Mouse (Mus musculus): ENCODE data around the gene Abr. TPM values are rescaled to one million over a fixed set of nuclear protein-coding genes. Genes with fewer than 3 reads are reported as not detected.
A peak's percentile ranks its signal among the peaks of the same experiment; 100 is the strongest.

Abr gene
- polyA plus RNA-seq, 1 experiment from 2014 or later, result 42.7 TPM

- Histone ChIP-seq H3K9ac (replicated peaks; ENCODE audit: low read depth, low read length) (no peak overlapping the region), H3K27me3 (ENCODE audit: control insufficient read depth, insufficient read depth, low read length) (no peaks in the 10 kb centered on the region), H3K4me1 (ENCODE audit: control insufficient read depth, insufficient read depth, low read length) (peaks cover 27% of the 10 kb centered on the region), H3K9me3 (ENCODE audit: control insufficient read depth, low read depth, low read length) (no peaks in the 10 kb centered on the region), H3K27ac (ENCODE audit: low read length) (0 out of 2 replicates have a peak overlapping the region, but pooled peaks have one; percentile 52), H3K36me3 (ENCODE audit: control insufficient read depth, insufficient read depth, low read length) (peaks cover 8% of the 10 kb centered on the region), H3K4me3 (ENCODE audit: low read depth, low read length) (no peak overlapping the region), H3K4me2 (replicated peaks; ENCODE audit: low read depth, low read length) (no peak overlapping the region)
- no peak for ATAC-seq (ENCODE audit: insufficient number of reproducible peaks, insufficient read depth, low FRiP score, low read depth)
- 75% methylated on average over 6 of the region's 6 CpGs for WGBS
These were observed 192.0 kb downstream of the Abr start for GRCm38 (mm10) chr11:76429966-76430631.

GRCm38 (mm10) chr11:76429556-76429955 is 192.6 kb downstream of the Abr start:
- Histone ChIP-seq H3K27ac (ENCODE audit: low read length) (0 out of 2 replicates have a peak overlapping the region, but pooled peaks have one; percentile 52), H3K36me3 (ENCODE audit: control insufficient read depth, insufficient read depth, low read length) (peaks cover 14% of the 10 kb centered on the region), H3K4me2 (replicated peaks; ENCODE audit: low read depth, low read length) (no peak overlapping the region), H3K4me3 (ENCODE audit: low read depth, low read length) (no peak overlapping the region), H3K27me3 (ENCODE audit: control insufficient read depth, insufficient read depth, low read length) (no peaks in the 10 kb centered on the region), H3K9ac (replicated peaks; ENCODE audit: low read depth, low read length) (no peak overlapping the region), H3K4me1 (ENCODE audit: control insufficient read depth, insufficient read depth, low read length) (peaks cover 24% of the 10 kb centered on the region), H3K9me3 (ENCODE audit: control insufficient read depth, low read depth, low read length) (no peaks in the 10 kb centered on the region)
- ATAC-seq (ENCODE audit: insufficient number of reproducible peaks, insufficient read depth, low FRiP score, low read depth), result no peak
- 56% methylated on average over 7 of the region's 7 CpGs for WGBS

- Histone ChIP-seq H3K36me3 (ENCODE audit: control insufficient read depth, insufficient read depth, low read length) (peaks cover 15% of the 10 kb centered on the region), H3K4me2 (replicated peaks; ENCODE audit: low read depth, low read length) (no peak overlapping the region), H3K9me3 (ENCODE audit: control insufficient read depth, low read depth, low read length) (no peaks in the 10 kb centered on the region), H3K27me3 (ENCODE audit: control insufficient read depth, insufficient read depth, low read length) (no peaks in the 10 kb centered on the region), H3K27ac (ENCODE audit: low read length) (no peak overlapping the region), H3K4me3 (ENCODE audit: low read depth, low read length) (no peak overlapping the region), H3K4me1 (ENCODE audit: control insufficient read depth, insufficient read depth, low read length) (peaks cover 21% of the 10 kb centered on the region), H3K9ac (replicated peaks; ENCODE audit: low read depth, low read length) (no peak overlapping the region)
- no peak for ATAC-seq (ENCODE audit: insufficient number of reproducible peaks, insufficient read depth, low FRiP score, low read depth)
- 55% methylated on average over 4 of the region's 4 CpGs for WGBS
These were observed 193.1 kb downstream of the Abr start for GRCm38 (mm10) chr11:76429046-76429445.

DNA sequence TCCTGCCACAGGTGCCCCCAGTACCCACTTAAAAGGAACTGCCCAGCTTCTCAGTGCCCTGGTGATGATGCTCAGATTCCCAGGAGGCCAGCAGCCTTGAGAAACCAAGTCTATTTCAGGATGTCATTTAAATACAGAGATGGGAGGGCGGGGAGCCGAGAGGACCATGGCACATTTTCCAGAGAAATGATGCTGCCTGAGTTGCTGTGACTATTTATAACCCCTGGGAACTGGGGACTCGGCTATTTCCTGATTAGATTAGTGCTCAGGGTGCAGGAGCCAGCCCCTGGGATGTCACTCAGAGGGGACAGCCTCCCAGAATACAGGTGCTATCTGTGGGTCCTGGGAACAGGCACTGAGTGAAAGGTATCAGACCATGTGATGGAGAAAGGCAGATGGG is 194.3 kb downstream of the Abr start:
- peaks cover 21% of the 10 kb centered on the region for H3K4me1 ChIP-seq (ENCODE audit: control insufficient read depth, insufficient read depth, low read length)
- H3K4me2 ChIP-seq (replicated peaks; ENCODE audit: low read depth, low read length), result no peak overlapping the region
- H3K27ac ChIP-seq (ENCODE audit: low read length), result no peak overlapping the region
- H3K9ac ChIP-seq (replicated peaks; ENCODE audit: low read depth, low read length), result no peak overlapping the region
- H3K36me3 ChIP-seq (ENCODE audit: control insufficient read depth, insufficient read depth, low read length), result peaks cover 22% of the 10 kb centered on the region
- WGBS, result 74% methylated on average over 3 of the region's 3 CpGs
- ATAC-seq (ENCODE audit: insufficient number of reproducible peaks, insufficient read depth, low FRiP score, low read depth), result no peak
- H3K9me3 ChIP-seq (ENCODE audit: control insufficient read depth, low read depth, low read length), result no peaks in the 10 kb centered on the region
- no peaks in the 10 kb centered on the region for H3K27me3 ChIP-seq (ENCODE audit: control insufficient read depth, insufficient read depth, low read length)
- H3K4me3 ChIP-seq (ENCODE audit: low read depth, low read length), result no peak overlapping the region

DNA sequence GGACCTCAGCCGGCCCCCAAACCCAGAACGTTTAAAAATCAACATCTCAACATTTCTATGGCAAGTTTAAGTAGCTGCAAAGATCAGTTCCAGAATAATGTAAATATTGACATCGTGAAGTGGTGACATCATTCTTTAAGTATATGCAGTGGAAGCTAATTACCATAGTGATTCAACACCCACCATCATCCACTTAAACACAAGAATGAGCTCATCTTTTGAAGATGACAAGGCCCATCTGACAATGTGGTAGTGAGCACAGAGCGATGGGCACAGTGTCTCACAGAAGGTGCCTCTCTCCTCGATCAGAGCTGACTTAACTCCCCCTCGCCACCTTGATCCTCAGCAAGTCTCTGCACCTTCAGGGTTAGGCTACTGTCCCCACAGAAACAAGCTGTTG is 196.4 kb downstream of the Abr start:
- Histone ChIP-seq H3K36me3 (ENCODE audit: control insufficient read depth, insufficient read depth, low read length) (peaks cover 26% of the 10 kb centered on the region), H3K27me3 (ENCODE audit: control insufficient read depth, insufficient read depth, low read length) (no peaks in the 10 kb centered on the region), H3K4me2 (replicated peaks; ENCODE audit: low read depth, low read length) (no peak overlapping the region), H3K4me3 (ENCODE audit: low read depth, low read length) (no peak overlapping the region), H3K9me3 (ENCODE audit: control insufficient read depth, low read depth, low read length) (no peaks in the 10 kb centered on the region), H3K27ac (ENCODE audit: low read length) (peak overlapping the region; percentile 7; the same call in 1 of the 2 replicates), H3K9ac (replicated peaks; ENCODE audit: low read depth, low read length) (no peak overlapping the region), H3K4me1 (ENCODE audit: control insufficient read depth, insufficient read depth, low read length) (peaks cover 21% of the 10 kb centered on the region)
- ATAC-seq (ENCODE audit: insufficient number of reproducible peaks, insufficient read depth, low FRiP score, low read depth), result no peak
- 52% methylated on average over 6 of the region's 6 CpGs for WGBS

- Histone ChIP-seq H3K27me3 (ENCODE audit: control insufficient read depth, insufficient read depth, low read length) (no peaks in the 10 kb centered on the region), H3K4me2 (replicated peaks; ENCODE audit: low read depth, low read length) (no peak overlapping the region), H3K36me3 (ENCODE audit: control insufficient read depth, insufficient read depth, low read length) (peaks cover 68% of the 10 kb centered on the region), H3K27ac (ENCODE audit: low read length) (no peak overlapping the region), H3K4me3 (ENCODE audit: low read depth, low read length) (no peak overlapping the region), H3K4me1 (ENCODE audit: control insufficient read depth, insufficient read depth, low read length) (peaks cover 16% of the 10 kb centered on the region), H3K9me3 (ENCODE audit: control insufficient read depth, low read depth, low read length) (no peaks in the 10 kb centered on the region), H3K9ac (replicated peaks; ENCODE audit: low read depth, low read length) (no peak overlapping the region)
- 65% methylated on average over 4 of the region's 4 CpGs for WGBS
- ATAC-seq (ENCODE audit: insufficient number of reproducible peaks, insufficient read depth, low FRiP score, low read depth), result no peak
These were observed 201.2 kb downstream of the Abr start for GRCm38 (mm10) chr11:76420896-76421295.

DNA sequence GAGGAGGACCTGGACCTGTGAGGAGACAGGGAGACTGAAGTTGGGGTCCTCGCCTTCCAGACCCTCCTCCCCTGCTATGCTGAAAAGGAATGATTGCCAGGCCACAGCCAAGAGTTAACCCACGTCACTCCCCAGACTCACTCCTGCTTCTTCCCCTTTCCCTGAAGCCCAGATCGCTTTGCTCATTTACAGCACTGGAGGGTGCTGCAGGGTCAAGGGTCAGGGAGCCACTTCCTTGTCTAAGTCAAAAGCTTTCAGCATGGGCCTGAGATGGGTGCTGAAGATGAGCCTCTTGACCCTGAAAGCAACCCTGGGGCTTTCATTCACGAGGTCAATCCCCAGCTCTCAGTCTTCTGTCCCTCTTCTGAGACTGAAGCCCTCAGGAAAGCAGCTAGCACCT is 202.9 kb downstream of the Abr start:
- no peak for ATAC-seq (ENCODE audit: insufficient number of reproducible peaks, insufficient read depth, low FRiP score, low read depth)
- Histone ChIP-seq H3K27ac (ENCODE audit: low read length) (no peak overlapping the region; the same call in 1 of the 2 replicates), H3K9ac (replicated peaks; ENCODE audit: low read depth, low read length) (no peak overlapping the region), H3K4me1 (ENCODE audit: control insufficient read depth, insufficient read depth, low read length) (peaks cover 11% of the 10 kb centered on the region), H3K9me3 (ENCODE audit: control insufficient read depth, low read depth, low read length) (no peaks in the 10 kb centered on the region), H3K4me2 (replicated peaks; ENCODE audit: low read depth, low read length) (no peak overlapping the region), H3K4me3 (ENCODE audit: low read depth, low read length) (no peak overlapping the region), H3K36me3 (ENCODE audit: control insufficient read depth, insufficient read depth, low read length) (peaks cover 77% of the 10 kb centered on the region), H3K27me3 (ENCODE audit: control insufficient read depth, insufficient read depth, low read length) (no peaks in the 10 kb centered on the region)
- 77% methylated on average over 4 of the region's 4 CpGs for WGBS

- no peak overlapping the region for H3K4me2 ChIP-seq (replicated peaks; ENCODE audit: low read depth, low read length)
- 88% methylated on average over 8 of the region's 8 CpGs for WGBS
- H3K9me3 ChIP-seq (ENCODE audit: control insufficient read depth, low read depth, low read length), result no peaks in the 10 kb centered on the region
- no peak overlapping the region for H3K9ac ChIP-seq (replicated peaks; ENCODE audit: low read depth, low read length)
- no peak overlapping the region for H3K4me3 ChIP-seq (ENCODE audit: low read depth, low read length)
- H3K4me1 ChIP-seq (ENCODE audit: control insufficient read depth, insufficient read depth, low read length), result peaks cover 13% of the 10 kb centered on the region
- H3K27me3 ChIP-seq (ENCODE audit: control insufficient read depth, insufficient read depth, low read length), result no peaks in the 10 kb centered on the region
- no peak overlapping the region; the same call in 1 of the 2 replicates for H3K27ac ChIP-seq (ENCODE audit: low read length)
- peaks cover 73% of the 10 kb centered on the region for H3K36me3 ChIP-seq (ENCODE audit: control insufficient read depth, insufficient read depth, low read length)
- no peak for ATAC-seq (ENCODE audit: insufficient number of reproducible peaks, insufficient read depth, low FRiP score, low read depth)
These were observed 203.7 kb downstream of the Abr start for GRCm38 (mm10) chr11:76418423-76418822.

DNA sequence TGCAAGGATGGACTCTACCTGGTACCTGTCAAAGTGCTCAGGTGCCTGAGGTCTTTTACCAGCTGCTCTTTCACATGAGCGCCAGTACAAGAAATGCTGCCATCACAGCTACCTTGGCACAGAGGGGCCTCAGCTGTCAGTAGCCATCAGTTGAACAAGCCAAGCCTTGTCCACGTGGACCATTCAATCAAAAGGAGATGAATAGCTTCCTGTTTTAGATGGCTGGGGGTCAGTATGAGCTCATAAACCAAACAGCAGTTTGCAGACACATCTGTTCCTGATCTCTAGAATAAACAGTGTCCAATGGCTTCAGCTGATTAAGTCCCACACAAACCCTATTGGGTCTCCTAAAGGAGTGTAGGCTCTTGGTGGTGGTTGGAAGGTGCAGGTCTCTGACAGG is 206.1 kb downstream of the Abr start:
- no peaks in the 10 kb centered on the region for H3K27me3 ChIP-seq (ENCODE audit: control insufficient read depth, insufficient read depth, low read length)
- H3K9ac ChIP-seq (replicated peaks; ENCODE audit: low read depth, low read length), result no peak overlapping the region
- H3K27ac ChIP-seq (ENCODE audit: low read length), result no peak overlapping the region; the same call in 1 of the 2 replicates
- no peaks in the 10 kb centered on the region for H3K9me3 ChIP-seq (ENCODE audit: control insufficient read depth, low read depth, low read length)
- H3K4me2 ChIP-seq (replicated peaks; ENCODE audit: low read depth, low read length), result no peak overlapping the region
- peaks cover 61% of the 10 kb centered on the region for H3K36me3 ChIP-seq (ENCODE audit: control insufficient read depth, insufficient read depth, low read length)
- WGBS, result 37% methylated on average over 2 of the region's 2 CpGs
- no peak overlapping the region for H3K4me3 ChIP-seq (ENCODE audit: low read depth, low read length)
- H3K4me1 ChIP-seq (ENCODE audit: control insufficient read depth, insufficient read depth, low read length), result peaks cover 13% of the 10 kb centered on the region
- 0 out of 2 replicates have a peak, but pooled peaks have one; percentile 37 for ATAC-seq (ENCODE audit: insufficient number of reproducible peaks, insufficient read depth, low FRiP score, low read depth)

Measured in stomach, embryonic 14.5 days (tissue).